Mouse (Mus musculus) ES-Bruce4 (cell line): ENCODE measurements around the gene Lrrc25. TPM values are rescaled to one million over a fixed set of nuclear protein-coding genes. Genes with fewer than 3 reads are reported as not detected.
"Not testable (repeated sequence)": the region's sequence is repeated elsewhere in the genome, so short reads cannot be mapped to it uniquely, and the experiment has no call there.

Experiments
- H3K27ac ChIP-seq: 2 replicates; pipeline ENCODE4 v1.5.1; 2012; ENCODE audit warnings: low read length, inconsistent platforms; ENCODE audit not compliant: insufficient read depth
- H3K27me3 ChIP-seq: 2 replicates; pipeline ENCODE4 v1.6.1; 2012; ENCODE audit warnings: mild to moderate bottlenecking, low read length, inconsistent platforms; ENCODE audit not compliant: control insufficient read depth, poor library complexity, insufficient read depth, severe bottlenecking
- H3K36me3 ChIP-seq: 2 replicates; pipeline ENCODE4 v1.6.1; 2012; ENCODE audit warnings: inconsistent platforms, mild to moderate bottlenecking, low read length, moderate library complexity; ENCODE audit not compliant: control insufficient read depth, poor library complexity, insufficient read depth, severe bottlenecking
- H3K4me1 ChIP-seq: one replicate; pipeline ENCODE4 v1.8.1; 2011; ENCODE audit warnings: low read length; ENCODE audit not compliant: control insufficient read depth, insufficient read depth
- H3K4me3 ChIP-seq: 2 replicates; pipeline ENCODE4 v1.5.1; 2011; ENCODE audit warnings: low read depth, mild to moderate bottlenecking, low read length
- H3K9ac ChIP-seq: 2 replicates; pipeline ENCODE4 v1.6.1; 2012; ENCODE audit warnings: low read depth, mild to moderate bottlenecking, inconsistent platforms; ENCODE audit not compliant: poor library complexity, severe bottlenecking
- H3K9me3 ChIP-seq: replicated peaks from 2 replicates; pipeline ENCODE4 v1.6.1; 2012; ENCODE audit warnings: mild to moderate bottlenecking, low read length, inconsistent platforms; ENCODE audit not compliant: control insufficient read depth, poor library complexity, insufficient read depth, severe bottlenecking
- CTCF ChIP-seq: IDR thresholded peaks from one replicate; pipeline ENCODE4 v1.8.1; 2011; ENCODE audit warnings: low read depth, low read length
- EP300 ChIP-seq: IDR thresholded peaks from 2 replicates; pipeline ENCODE4 v1.6.1; 2011; ENCODE audit warnings: low read depth, low read length; ENCODE audit not compliant: insufficient read depth
- POLR2A ChIP-seq: IDR thresholded peaks from one replicate; pipeline ENCODE4 v1.8.1; 2011; ENCODE audit warnings: low read length; ENCODE audit not compliant: insufficient read depth
- polyA plus RNA-seq: library from polyadenylated mRNA; stranded (reverse); fragments of >200 nt; gene quantifications from 2 replicates; pipeline ENCODE4 v1.2.4, GENCODE M21; 2011; ENCODE audit warnings: low read depth; ENCODE audit not compliant: missing spikeins, insufficient read depth, insufficient read length

The Lrrc25 gene
- polyA plus RNA-seq, 1 experiment, result not detected

DNA sequence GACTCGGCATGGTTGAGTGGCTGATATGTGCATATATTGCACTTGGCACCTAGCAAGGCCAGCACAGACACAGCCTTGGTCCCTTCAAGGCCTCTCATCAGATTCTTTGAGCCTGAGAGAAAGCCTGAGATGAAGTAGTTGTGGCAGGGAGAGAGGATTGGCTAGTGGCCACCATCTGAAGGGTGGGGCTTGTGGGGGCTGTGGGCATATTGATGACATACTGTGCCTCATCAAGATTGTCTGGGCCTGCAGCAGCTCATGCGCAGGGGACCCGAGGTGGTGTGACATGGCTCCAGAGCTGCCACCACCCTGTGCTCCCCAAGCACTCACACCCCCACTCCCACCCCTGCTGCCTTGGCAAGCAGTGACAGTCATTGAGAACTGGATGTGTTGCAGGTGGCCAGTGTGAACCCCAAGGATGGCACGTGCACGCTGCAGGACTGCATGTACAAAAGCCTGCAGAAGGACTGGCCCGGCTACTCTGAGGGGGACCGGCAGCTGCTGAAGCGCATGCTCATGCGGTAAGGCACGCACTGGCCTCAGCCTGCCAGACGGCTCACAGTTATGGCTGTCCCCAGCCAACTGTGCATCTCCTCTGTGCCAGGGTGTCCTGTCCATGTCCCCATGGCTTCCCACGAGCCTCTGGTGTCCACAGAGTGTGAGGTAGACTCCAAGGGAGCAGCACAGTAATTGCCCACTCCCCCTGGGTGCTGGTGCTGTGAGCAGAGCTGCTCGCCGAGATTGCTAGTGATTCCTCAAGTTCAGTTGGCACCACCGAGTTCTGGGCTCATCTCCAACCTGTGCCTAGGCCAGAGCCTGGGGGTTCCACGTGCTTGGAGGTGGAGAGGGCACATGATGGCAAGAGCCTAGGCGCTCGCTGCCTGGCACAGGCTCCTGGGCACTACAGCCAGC is 32.2 kb upstream of the Lrrc25 start:
- Histone ChIP-seq H3K27me3 (no peaks in the 10 kb centered on the region), H3K9ac (no peak overlapping the region), H3K4me1 (no peaks in the 10 kb centered on the region), H3K27ac (peak overlapping the region; percentile 16; the same call in 1 of the 2 replicates), H3K9me3 (no peaks in the 10 kb centered on the region), H3K4me3 (no peak overlapping the region), H3K36me3 (peaks cover 18% of the 10 kb centered on the region)
- TF ChIP-seq CTCF (no peak), EP300 (no peak), POLR2A (no peak)

DNA sequence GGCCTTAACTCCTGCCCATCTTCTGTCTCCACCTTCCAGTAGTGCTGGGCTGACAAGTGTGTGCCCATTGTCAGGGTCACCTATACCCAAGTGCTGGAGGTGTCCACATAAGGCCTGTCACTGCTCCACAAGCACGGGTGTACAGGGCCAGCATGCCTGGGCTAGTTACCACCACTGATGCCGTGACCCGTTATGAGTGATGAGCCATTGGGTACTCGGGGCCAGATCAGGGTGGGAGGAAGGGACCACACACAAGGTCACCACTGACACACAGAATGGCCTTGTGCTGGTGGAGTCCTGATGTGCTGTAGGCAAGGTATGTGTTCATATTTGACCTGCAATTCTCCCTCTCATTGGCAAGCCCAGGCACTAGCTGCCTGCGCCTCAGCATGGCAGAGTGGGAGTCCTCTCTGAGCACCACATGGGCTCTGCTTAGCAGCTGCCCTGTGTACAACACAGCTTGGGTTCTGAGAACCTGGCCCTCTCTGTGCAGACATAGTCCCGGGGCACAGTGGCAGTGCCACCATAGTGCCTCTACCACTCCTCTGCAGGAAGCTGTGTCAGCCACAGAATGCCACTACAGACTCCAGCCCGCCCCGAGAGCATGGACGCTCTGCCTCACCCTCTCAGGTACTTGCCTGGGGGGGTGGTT is 31.2 kb upstream of the Lrrc25 start:
- H3K4me3 ChIP-seq, result no peak overlapping the region
- no peaks in the 10 kb centered on the region for H3K9me3 ChIP-seq
- H3K9ac ChIP-seq, result no peak overlapping the region
- H3K27me3 ChIP-seq, result no peaks in the 10 kb centered on the region
- no peaks in the 10 kb centered on the region for H3K4me1 ChIP-seq
- peaks cover 18% of the 10 kb centered on the region for H3K36me3 ChIP-seq
- TF ChIP-seq EP300, result no peak
- TF ChIP-seq POLR2A, result no peak
- peak overlapping the region; percentile 4 for H3K27ac ChIP-seq

DNA sequence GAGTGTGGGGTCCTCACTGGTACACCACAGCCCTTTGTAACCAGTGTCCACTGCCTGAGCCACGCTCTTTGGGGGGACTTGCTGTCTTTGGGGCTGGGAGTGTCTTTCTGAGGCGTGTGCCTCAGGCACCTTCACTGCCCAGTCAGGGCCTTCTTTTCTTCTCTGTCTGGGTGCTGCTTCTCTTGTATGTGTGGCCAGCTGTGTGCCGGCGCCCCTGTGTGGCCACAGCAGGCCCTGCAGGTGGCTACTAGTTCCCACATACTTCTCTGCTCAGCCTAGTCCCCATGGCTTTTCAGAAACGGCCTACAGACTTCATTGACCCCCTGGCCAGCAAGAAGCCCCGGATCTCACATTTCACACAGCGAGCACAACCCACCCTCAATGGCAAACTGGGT is 30.7 kb upstream of the Lrrc25 start:
- no peak overlapping the region for H3K4me3 ChIP-seq
- peaks cover 18% of the 10 kb centered on the region for H3K36me3 ChIP-seq

DNA sequence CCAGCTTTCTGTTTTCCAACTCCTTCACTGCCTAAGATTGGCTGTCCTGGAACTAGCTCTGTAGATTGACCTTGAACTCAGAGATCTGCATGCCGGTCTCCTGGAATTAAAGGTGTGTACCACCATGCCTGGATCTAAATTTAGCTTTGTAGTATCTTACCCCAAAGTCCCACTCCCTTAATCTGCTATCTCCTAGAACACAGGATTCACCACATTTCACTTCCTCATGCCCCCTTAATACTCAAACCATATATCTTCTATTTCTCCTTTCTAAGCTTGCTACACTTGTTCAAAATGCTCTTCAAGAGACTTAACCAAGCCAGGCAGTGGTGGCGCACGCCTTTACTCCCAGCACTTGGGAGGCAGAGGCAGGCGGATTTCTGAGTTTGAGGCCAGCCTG is 28.0 kb upstream of the Lrrc25 start:
- H3K4me3 ChIP-seq, H3K4me1 ChIP-seq, H3K27me3 ChIP-seq, H3K9me3 ChIP-seq, H3K36me3 ChIP-seq, H3K27ac ChIP-seq, H3K9ac ChIP-seq: not testable (repeated sequence)

More for the DNA sequence above, 30.7 kb upstream of the Lrrc25 start:
- no peaks in the 10 kb centered on the region for H3K9me3 ChIP-seq
- H3K27ac ChIP-seq, result peak overlapping the region; percentile 4; the same call in 1 of the 2 replicates
- no peaks in the 10 kb centered on the region for H3K4me1 ChIP-seq
- no peak overlapping the region for H3K9ac ChIP-seq
- TF ChIP-seq EP300 (no peak), POLR2A (no peak), CTCF (peak; percentile 74)
- H3K27me3 ChIP-seq, result no peaks in the 10 kb centered on the region

DNA sequence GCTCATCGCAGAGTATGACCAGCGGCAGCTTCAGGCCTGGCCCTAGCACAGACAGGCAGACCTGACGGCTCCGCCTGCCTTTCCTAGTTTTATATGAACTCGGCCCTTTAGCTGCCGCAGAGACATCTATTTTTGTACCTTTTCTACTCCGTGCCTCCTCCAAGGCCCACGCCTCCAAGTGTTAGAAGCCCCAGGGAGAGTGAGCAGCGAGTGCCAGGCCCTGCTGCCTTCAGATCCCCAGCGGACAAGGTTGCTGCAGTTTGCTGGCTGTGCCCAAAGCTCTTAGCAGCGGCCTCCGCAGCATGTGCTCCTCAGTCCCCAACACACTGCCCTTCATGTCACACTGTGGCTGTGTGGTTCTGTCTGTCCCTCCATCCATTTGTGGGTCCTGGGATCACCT is 24.4 kb upstream of the Lrrc25 start:
- Histone ChIP-seq H3K36me3 (no peaks in the 10 kb centered on the region; the same call in 1 of the 2 replicates), H3K27me3 (no peaks in the 10 kb centered on the region), H3K4me1 (peaks cover 2% of the 10 kb centered on the region), H3K4me3 (peak overlapping the region; percentile 22; the same call in 1 of the 2 replicates), H3K9ac (no peak overlapping the region), H3K9me3 (no peaks in the 10 kb centered on the region), H3K27ac (no peak overlapping the region)
- TF ChIP-seq CTCF (no peak), POLR2A (no peak)

DNA sequence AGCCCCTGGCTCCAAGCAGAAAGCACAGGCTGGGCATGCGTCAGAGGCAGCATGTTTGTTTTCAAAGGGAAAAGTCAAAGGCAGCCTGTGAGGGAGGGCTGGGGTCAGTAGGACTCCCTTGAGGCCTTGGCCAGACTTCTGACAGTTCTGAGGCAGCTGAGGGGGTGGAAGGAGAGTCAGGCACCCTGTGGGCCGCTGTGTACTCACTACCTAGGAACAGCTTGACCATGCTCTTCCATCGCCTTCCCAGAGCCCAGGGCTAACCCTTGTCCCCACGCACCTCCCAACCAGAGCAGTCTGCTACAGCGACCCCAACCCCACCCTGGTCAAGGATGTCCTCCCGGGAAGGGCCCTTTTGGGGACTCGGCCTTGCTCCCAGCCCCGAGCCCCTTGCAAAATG is 22.8 kb upstream of the Lrrc25 start:
- Histone ChIP-seq H3K27me3 (no peaks in the 10 kb centered on the region), H3K4me3 (no peak overlapping the region), H3K36me3 (no peaks in the 10 kb centered on the region; the same call in 1 of the 2 replicates), H3K9ac (peak overlapping the region; percentile 40; the same call in 1 of the 2 replicates), H3K9me3 (no peaks in the 10 kb centered on the region), H3K27ac (no peak overlapping the region), H3K4me1 (peaks cover 2% of the 10 kb centered on the region)
- TF ChIP-seq EP300 (no peak), POLR2A (no peak), CTCF (no peak)
